Mouse (Mus musculus): ENCODE data around the gene Gabbr2. TPM values are rescaled to one million over a fixed set of nuclear protein-coding genes. Genes with fewer than 3 reads are reported as not detected.

Gabbr2 gene
- total RNA-seq, 2 experiments from 2014 or later, result 205 to 211 TPM

DNA sequence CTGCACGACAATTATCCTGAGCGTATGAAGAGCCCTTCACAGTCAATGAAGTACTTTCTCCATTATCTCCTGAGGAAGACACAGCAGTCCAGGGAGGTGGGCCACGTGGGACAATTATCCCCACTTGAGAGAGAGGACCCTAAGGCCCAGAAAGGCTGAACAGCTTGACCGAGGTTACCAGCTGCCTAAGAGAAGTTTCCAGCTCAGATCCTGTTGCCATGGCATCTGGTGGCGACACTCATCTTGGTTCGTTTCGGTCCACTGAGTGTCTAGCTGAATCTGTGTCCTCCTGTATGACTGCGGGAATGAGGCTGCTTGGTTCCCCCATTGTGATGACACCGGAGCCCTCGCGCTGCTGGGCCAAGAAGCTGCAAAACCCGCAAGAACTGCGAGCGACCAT, 76.2 kb downstream of the Gabbr2 start:
- no peak for DNase-seq

DNA sequence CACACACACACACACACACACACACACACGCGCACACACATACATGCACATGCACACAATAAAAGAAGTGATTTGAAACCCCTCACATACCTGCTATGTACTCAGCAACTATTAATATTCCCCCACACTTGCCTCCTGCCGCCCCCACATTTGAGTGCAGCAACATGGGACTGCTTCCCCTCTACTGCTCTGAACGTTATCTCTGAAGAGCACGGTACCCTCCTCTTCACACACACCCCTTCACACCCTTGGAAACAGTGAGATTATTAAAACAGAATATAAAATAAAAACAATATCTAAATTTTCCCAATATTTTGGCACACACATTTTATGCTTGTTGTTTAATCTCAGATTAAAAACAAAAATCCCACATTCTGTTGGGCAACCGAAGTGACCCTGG, 77.1 kb downstream of the Gabbr2 start:
- no peak for DNase-seq

- no peak for DNase-seq
Observed at GRCm38 (mm10) chr4:46906036-46906691, 85.5 kb downstream of the Gabbr2 start.

DNA sequence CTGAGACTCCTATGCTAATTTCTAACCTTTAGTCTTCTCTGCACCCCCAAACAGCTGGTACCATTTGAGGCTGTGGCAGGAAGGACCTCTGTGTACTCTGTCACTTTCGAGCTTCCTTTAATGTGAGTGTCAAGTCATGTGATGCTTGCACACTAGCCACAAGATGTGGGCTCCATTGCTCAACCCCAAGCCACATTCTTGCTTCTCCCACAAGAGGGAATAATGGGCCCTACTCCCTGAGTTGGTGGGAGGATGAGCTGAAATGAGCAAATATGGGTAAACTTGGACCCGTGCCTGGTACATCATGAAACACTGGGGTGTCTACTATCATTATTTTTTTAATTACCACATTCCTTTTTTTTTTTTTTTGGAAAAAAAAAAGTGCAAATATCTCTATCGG, 86.5 kb downstream of the Gabbr2 start:
- peak; percentile 57 to 60 for DNase-seq

DNA sequence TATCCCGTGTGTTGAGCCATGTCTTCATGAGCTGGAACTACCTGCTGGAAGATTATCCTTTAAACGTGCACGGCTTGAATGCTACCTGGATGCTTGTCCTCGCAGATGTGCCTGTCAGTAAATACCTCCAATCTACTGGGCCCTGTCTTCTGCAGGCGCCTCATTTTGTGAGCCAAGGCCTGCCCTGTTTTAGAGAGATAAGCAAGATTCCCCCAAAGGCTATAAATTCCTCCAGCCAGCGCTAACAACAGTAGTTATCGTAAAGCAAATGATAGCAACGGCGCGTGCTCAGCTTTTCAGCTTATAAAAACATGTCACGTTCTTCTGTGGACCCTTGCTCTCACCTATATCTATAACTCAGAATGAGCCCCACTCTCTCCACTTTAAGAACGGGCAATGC, 87.5 kb downstream of the Gabbr2 start:
- DNase-seq, result no peak

DNA sequence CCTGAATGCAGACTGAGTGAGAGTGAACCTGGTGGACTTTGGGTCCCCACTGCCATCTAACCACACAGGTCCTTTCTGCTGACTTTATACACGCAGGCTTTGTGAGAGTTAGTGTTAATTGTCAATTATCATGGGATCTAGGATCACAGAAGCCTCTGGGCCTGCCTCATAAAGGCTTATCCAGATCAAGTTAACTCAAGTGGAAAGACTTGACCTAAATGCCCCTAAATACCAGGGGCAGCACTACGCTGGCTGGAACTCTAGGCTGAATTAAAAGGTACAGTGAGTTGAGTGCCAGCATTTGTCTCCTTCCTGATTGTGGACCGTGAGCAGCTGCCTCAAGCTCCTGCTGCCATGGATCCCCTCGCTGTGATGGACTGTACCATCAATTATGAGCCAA, 93.1 kb downstream of the Gabbr2 start:
- no peak for DNase-seq

DNA sequence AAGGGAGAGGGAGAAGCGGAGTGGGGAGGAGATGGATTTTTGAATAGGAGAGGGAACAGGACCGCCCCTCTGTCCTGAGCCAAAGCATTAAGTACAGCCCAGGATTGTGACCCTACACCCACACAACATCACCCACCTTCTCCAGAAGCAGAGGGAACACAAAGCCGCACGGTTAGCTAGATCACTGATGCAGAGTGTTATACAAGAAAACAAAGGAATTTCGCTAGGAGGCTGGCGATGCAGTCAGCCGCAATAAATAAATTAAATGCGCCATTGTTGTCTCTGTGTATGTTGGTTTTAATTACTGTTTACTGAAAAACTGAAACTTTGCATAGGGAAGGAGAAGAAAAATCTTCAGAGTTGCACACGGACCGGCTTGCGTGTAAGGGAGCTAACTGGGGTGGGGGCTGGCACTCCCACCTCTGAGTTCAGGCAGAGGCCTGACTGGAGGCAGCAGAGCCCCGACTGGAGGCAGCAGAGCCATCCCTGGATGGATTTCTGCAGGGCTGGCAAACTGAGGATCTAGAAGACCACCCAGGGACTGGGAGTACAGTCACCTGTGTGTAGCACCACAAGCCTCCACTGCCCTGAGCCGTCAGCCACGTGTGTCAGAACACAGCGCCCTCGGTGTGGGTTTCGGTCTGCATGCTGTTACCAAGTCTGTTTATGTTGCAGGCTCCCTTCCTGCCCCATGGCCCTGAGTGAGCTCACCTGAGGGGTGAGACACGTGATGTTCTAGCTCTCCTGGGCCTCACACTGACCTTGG, 93.9 kb downstream of the Gabbr2 start:
- no peak for DNase-seq

DNA sequence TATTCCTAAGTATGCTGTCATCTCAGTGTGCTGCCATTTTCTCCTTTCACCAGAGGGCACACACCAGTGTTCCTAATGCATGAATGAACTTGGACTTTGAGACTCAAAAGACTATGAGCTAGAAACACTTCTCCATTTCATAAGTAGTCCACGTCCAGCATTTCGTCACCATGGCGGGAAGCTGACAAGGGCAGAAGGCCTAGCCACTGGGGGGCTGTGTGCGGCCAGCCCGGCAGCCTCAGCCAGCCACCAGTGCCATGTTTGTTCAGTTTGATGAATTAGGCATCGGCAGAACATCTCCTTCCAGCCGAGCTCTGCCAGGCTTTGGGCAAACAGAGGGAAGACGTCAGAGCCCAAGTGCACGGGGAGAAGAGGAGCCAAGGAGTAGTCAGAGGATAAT, 97.5 kb downstream of the Gabbr2 start:
- no peak for DNase-seq

- DNase-seq, result peak; percentile 46 to 68
Observed at GRCm38 (mm10) chr4:46889175-46889574, 102.5 kb downstream of the Gabbr2 start.

GRCm38 (mm10) chr4:46885627-46886383, 105.9 kb downstream of the Gabbr2 start:
- DNase-seq, result no peak

DNA sequence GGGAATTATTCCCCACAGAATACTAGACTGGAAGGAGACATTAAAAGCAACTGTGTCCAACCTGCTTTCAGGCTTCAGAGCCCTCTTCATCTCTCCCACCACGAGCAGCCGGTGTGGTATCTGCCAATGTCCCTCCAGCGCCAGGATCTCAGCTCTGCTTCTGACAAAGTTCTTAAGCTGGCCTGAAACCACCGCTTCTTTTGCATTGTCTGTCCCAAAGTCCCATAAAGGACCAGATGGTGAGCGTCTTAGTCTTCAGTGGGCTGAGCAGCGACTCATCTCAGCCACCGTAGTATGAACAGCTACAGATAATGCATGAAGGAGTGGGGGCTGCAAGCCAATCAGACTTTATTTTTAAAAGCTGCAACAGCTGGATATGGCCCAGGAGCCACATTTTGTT, 107.5 kb downstream of the Gabbr2 start:
- no peak for DNase-seq

DNA sequence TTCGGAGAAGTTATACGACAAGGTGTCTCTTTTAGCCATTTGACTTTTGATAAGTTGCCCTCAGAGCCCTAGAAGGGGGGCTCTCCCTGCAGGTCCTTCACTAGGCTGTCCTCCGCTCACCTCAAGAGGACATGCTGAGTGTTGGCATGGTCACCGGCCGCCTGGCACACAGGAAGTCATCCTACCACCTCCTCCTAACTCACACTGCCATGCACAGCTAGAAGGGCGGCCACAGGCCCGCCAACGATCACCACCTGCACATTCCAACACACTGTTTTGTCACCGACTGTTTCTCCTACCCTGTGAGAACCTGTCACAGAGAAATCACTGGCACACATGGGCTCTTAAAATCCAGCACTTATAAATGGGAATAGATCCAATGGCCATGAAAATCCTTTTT, 108.1 kb downstream of the Gabbr2 start:
- no peak for DNase-seq

GRCm38 (mm10) chr4:46883047-46883446, 108.6 kb downstream of the Gabbr2 start:
- DNase-seq, result no peak

GRCm38 (mm10) chr4:46881271-46881670, 110.4 kb downstream of the Gabbr2 start:
- DNase-seq, result no peak

- DNase-seq, result no peak
Observed at GRCm38 (mm10) chr4:46879943-46880342, 111.7 kb downstream of the Gabbr2 start.

GRCm38 (mm10) chr4:46872750-46873149, 118.9 kb downstream of the Gabbr2 start:
- DNase-seq, result no peak

DNA sequence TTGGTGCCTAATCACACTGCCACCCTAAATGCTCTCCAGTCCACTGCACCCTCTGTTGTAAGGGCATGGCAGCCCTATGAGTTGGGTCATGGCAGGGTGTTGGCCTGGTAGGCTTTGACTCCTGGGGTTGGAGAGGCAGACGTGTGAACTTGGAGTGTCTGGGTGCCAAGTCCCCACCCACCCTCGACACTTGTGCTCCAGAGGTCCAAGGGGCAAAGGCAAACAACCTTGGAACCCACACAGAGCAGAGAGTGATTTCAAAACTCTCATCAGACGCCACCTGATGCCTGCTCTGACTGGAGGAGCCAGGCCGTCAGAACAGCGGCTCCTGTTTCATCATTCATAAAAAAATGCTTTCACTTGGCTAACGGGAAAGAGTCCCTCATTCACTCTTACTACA, 121.5 kb downstream of the Gabbr2 start:
- no peak for DNase-seq

DNA sequence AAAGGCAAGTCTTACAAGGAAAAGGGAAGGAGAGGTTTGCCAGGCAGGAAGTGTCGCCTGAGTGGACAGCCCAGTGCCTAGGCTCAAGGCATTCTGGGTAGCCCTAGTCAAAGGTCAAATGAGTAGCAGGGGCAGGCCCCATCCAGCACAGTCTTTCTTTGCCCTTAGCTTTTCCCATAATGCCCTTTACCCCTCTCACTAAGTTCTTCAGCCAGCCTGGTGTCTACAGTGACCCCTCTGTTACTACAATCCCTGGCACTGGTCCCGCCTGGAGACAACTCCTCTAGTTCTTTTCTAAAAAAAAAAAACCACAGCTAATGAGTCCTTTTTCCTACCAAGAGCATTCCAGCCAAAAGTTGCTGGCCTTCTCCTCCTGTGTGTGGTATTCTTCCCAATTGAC, 122.3 kb downstream of the Gabbr2 start:
- DNase-seq, result no peak

DNA sequence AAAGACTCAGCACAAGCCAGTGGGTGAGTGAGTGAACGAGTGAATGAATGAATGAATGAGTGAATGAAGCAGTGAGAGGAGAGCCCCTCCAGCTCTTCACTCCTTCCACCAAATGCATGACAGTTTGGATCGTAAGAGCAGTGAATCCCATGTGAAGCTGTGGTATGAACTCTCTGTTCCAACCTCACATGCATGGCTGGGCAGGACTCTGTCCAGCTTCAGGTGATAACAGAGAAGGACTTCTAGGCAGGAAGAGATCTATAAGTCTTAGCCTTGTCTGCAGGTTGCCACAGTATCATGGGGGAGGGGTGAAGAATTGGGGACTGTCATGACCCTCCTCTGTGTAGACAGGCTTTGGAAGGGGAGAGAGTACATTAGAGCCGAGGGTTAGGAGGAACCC, 122.8 kb downstream of the Gabbr2 start:
- no peak for DNase-seq

DNA sequence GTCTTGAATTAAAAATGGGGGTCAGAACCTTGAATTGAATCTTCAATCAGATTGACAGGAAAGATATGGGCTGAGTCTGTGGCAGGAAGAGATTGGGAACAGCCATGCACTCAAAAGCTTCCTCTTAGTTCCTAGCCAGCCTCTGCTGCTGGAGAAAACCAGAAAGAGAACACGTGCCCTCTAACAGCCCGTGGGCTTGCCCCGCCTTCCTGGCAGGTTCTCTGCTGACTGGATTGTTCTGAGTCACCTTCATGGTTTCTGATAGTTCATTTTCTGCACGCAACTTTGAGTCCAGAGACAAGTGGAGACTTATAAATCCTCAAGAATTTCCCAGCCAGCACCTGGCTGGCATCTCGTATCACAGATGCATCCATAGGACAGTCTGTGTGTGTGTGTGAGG, 123.5 kb downstream of the Gabbr2 start:
- no peak for DNase-seq

GRCm38 (mm10) chr4:46867779-46868178, 123.9 kb downstream of the Gabbr2 start:
- no peak for DNase-seq

- DNase-seq, result no peak
Observed at GRCm38 (mm10) chr4:46866070-46866469, 125.6 kb downstream of the Gabbr2 start.

GRCm38 (mm10) chr4:46863721-46864120, 128.0 kb downstream of the Gabbr2 start:
- no peak for DNase-seq

- DNase-seq, result no peak
Observed at GRCm38 (mm10) chr4:46862677-46863076, 129.0 kb downstream of the Gabbr2 start.

Measured in layer of hippocampus, postnatal 36 days (tissue).